Mouse (Mus musculus) olfactory bulb, adult 2 months (tissue): ENCODE measurements around the gene Lrrc8b.

Source experiments
- CTCF ChIP-seq: fragments of 200-500 bp; IDR thresholded peaks from 2 replicates; pipeline ENCODE4 v1.5.1; 2012; ENCODE audit warnings: low read depth, mild to moderate bottlenecking, low read length, moderate library complexity; ENCODE audit not compliant: insufficient read depth
- POLR2A ChIP-seq: fragments of 200-500 bp; IDR thresholded peaks from 2 replicates; pipeline ENCODE4 v1.6.1; 2012; ENCODE audit warnings: mild to moderate bottlenecking, low read depth, low read length, moderate library complexity; ENCODE audit not compliant: insufficient read depth

- TF ChIP-seq POLR2A (no peak), CTCF (no peak)
Observed at GRCm38 (mm10) chr5:105519976-105520300, 104.4 kb downstream of the Lrrc8b start.
